Mouse (Mus musculus): ENCODE results near the gene Olfr1424.
"Not testable (repeated sequence)": the region's sequence is repeated elsewhere in the genome, so short reads cannot be mapped to it uniquely, and the experiment has no call there.

DNA sequence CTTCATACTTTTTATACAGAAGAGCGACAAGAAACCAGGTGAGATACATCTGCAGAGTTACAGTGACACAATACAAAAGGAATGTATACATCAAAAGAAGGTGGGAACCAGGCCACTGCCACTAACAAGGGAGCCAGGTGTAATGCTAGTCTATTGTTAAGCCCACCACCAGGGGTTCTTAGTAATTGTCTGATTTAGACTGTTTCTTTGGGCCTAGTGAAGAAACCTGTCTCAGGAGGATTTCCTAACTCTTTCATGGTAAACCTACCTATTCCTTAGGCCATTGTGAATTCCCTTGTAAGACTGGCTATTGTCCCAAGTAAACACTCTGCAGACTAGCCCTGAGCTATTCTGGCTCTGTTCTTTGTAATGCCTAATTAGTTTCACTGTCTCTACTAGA lies 7.1 kb upstream of the Olfr1424 start:
- TF ChIP-seq CTCF (IDR thresholded peaks at IDR 0.05; ENCODE audit: extremely low read depth, insufficient read length, insufficient replicate concordance, low read depth, low read length); POLR2A (IDR thresholded peaks at IDR 0.05; ENCODE audit: low read depth, low read length): not testable (repeated sequence)

Data from small intestine, adult 2 months (tissue).